In the genomic region with DNA sequence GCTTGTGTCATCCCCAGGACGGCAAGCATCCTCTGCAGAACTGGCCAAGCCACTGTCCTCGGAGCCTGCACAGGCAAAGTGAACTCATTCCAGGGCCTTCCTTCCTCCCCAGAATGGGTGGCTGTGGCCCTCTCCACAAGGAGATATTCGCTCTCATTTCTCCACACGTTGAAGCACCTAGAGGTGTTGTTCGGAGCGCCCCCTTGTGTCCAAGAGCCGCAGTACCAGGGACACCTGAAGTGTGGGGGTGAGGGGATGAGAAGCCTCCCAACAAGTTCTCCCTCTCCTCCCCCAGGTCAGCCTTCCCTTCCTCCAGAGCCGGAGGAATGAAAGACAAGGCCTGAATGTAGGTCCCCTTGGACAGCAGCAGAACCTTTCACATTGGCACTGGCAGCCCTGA, we compare ENCODE assay signal across 8 mouse cellular contexts.
A peak's percentile ranks its signal among the peaks of the same experiment; 100 is the strongest.
DNase-seq lines count a peak whose midpoint lies in the region.

No protein-coding gene starts in this region.

- peak; percentile 77 to 79 for DNase-seq in B cell, adult 2 months
- DNase-seq in T-cell, adult 2 months (ENCODE audit: low spot score) = peak; percentile 43
- DNase-seq in embryo, embryonic 10 days (ENCODE audit: low spot score) = peak; percentile 75
- DNase-seq in gastrocnemius, postnatal 4 days (ENCODE audit: low spot score in 2 of 2) = peak; percentile 46 to 61
- DNase-seq in kidney, postnatal 36 days = peak; percentile 61 to 86
- peak; percentile 77 for DNase-seq in lung, postnatal 36 days
- DNase-seq in retina, postnatal 7 days (ENCODE audit: low read depth, low spot score) = peak; percentile 59
- peak; percentile 91 for DNase-seq in thymus, postnatal 4 days

Comparison
In these comparisons a context has a peak if more than half of its experiments do, and no peak if none do; other contexts are left out.
1. Peak in every context shown above with its lines: DNase-seq.